Mouse (Mus musculus): Measurements from ENCODE around the gene Cfap221.

Cfap221 gene

GRCm38 (mm10) chr1:119996798-119997581, at the start of gene Cfap221:
Gene Cfap221, minus strand, starts transcription at chr1:119997234.
- 5% methylated on average over 30 of the region's 30 CpGs for WGBS

GRCm38 (mm10) chr1:120044584-120044983, 47.5 kb upstream of the Cfap221 start:
- WGBS: 77% methylated on average over 16 of the region's 16 CpGs

GRCm38 (mm10) chr1:120042421-120042820, 45.4 kb upstream of the Cfap221 start:
- WGBS: 83% methylated on average over 8 of the region's 8 CpGs

- WGBS: 75% methylated on average over 9 of the region's 9 CpGs
Observed at GRCm38 (mm10) chr1:120038594-120038993, 41.6 kb upstream of the Cfap221 start.

GRCm38 (mm10) chr1:120037021-120037683, 40.1 kb upstream of the Cfap221 start:
- 74% methylated on average over 9 of the region's 9 CpGs for WGBS

- WGBS: 67% methylated on average over 7 of the region's 7 CpGs
Observed at GRCm38 (mm10) chr1:120035456-120036034, 38.5 kb upstream of the Cfap221 start.

DNA sequence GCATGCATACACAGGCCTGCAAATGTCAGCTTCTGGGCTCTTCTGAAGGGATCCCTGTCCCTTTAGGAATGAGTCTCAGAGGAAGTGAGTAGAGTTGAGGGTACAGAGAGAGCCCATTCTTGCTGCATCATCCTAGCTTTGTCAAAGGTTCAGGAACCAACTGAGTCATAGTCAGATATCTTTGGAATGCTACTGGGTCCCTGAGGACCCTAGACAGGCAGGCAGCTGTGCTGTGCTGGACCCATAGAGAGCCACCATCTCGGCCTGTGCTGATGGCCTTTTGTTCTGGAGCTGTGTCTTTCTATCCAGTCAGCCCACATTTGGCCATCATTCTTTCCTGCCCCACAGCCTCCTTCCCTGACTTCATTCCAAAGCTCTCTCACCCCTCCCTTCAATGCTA, 37.8 kb upstream of the Cfap221 start:
- 71% methylated on average over 1 of the region's 1 CpGs for WGBS

- 84% methylated on average over 2 of the region's 2 CpGs for WGBS
Observed at GRCm38 (mm10) chr1:120033469-120033854, 36.4 kb upstream of the Cfap221 start.

GRCm38 (mm10) chr1:120032804-120033468, 35.9 kb upstream of the Cfap221 start:
- 47% methylated on average over 10 of the region's 10 CpGs for WGBS

- 88% methylated on average over 3 of the region's 3 CpGs for WGBS
Observed at GRCm38 (mm10) chr1:120030474-120030873, 33.4 kb upstream of the Cfap221 start.

GRCm38 (mm10) chr1:120027693-120028092, 30.7 kb upstream of the Cfap221 start:
- 66% methylated on average over 4 of the region's 4 CpGs for WGBS

DNA sequence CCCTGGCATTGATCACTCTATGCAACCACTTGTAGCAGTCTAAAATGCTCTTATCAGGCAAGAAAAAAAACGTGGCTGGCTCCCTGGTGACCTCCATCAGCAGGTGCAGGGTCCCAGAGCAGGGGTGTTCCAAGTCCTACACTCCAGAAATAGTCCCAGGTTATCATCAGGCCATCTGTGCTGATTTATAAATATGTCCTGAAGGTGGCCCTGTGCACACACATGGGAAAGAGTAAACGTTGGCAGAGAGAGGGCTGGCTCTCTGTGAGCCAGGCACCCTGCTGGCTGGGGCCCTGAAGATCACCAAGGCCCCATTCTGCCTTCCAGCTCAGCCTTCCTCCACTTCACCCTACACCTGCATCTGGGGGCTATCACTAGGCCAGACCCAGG, 28.0 kb upstream of the Cfap221 start:
- WGBS: 27% methylated on average over 2 of the region's 2 CpGs

GRCm38 (mm10) chr1:120024331-120025049, 27.5 kb upstream of the Cfap221 start:
- WGBS: 90% methylated on average over 10 of the region's 10 CpGs

DNA sequence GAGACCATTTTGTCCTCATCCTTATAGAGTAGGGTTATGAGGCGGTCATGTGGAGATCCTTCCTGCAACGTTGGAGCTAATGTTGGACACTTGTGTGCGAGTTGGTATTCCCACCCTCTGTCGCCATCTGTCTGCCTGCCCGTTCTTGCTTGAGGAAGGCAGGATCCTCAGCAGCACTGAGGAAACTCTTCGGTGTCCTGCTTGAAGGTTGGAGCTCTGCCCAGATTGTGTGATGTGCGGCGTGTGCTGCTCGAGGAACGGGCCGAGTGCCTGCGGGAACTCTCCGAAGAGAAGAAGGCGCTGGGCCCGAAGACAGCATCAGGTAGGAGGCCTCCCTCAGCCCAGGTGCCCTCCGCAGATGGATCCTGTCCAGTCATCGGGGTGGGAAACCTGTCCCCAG, 24.9 kb upstream of the Cfap221 start:
- WGBS: 54% methylated on average over 17 of the region's 17 CpGs

DNA sequence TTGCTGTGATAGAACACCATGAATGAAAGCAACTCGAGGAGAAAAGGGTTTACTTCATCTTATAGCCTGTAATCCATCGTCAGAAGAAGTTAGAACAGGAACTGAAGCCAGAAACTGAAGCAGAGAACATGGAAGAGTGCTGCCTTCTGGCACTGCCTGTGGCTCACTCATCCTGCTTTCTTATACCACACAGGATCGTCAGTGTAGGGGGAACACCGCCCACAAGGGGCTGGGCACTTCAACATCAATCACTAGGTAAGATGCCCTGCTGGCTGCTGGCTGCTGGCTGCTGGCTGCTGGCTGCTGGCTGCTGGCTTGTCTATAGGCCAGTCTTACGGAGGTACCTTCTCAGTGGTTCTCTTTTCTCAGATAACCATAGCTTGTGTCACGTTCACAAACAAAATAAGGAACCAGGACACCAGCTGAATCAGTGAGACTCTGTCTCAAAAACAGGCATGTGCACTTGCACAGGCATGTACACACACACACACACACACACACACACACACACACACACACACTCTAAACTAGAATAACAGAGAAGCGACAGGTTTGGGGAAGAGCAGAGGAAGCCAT, 23.4 kb upstream of the Cfap221 start:
- WGBS: 65% methylated on average over 7 of the region's 7 CpGs

GRCm38 (mm10) chr1:120019428-120019827, 22.4 kb upstream of the Cfap221 start:
- WGBS: 81% methylated on average over 12 of the region's 12 CpGs

DNA sequence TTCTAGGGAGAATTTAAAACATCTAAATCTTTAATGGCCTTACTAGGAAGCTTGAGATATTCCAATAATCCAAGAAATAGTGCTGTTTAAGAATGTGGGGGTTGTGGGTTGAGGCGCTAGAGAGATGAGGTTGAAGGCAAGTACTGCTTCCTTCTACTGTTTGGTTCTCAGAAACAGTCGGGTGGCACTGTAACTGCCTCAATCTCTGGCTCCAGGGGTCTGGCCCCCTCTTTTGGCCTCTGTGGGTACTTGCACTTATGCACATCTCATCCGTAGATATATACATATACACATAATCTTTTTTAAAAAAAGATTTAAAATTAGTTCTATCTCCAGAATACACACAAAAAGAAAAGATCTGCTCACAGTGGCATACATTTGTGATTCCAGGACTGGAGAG, 21.9 kb upstream of the Cfap221 start:
- 61% methylated on average over 3 of the region's 3 CpGs for WGBS

- WGBS: 94% methylated on average over 2 of the region's 2 CpGs
Observed at GRCm38 (mm10) chr1:120016240-120016639, 19.2 kb upstream of the Cfap221 start.

DNA sequence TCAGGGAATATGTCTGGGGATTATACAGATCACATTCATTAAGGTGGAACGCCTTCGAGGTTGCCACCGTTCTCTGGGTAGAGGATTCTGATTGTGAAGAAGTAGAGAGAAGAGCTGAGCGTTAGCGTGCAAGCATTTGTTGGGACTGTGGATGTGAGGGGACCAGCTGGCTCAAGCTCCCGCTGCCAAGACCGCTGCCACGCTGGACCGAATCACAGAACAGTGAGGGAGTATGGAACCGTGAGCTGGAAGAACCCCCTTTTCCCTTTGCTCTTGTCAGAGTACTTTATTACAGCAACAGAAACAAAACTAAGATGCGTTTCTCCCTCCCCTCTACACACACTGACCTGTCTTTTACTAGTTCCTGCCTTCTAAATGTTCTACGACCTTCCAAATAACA, 15.6 kb upstream of the Cfap221 start:
- 85% methylated on average over 12 of the region's 12 CpGs for WGBS

DNA sequence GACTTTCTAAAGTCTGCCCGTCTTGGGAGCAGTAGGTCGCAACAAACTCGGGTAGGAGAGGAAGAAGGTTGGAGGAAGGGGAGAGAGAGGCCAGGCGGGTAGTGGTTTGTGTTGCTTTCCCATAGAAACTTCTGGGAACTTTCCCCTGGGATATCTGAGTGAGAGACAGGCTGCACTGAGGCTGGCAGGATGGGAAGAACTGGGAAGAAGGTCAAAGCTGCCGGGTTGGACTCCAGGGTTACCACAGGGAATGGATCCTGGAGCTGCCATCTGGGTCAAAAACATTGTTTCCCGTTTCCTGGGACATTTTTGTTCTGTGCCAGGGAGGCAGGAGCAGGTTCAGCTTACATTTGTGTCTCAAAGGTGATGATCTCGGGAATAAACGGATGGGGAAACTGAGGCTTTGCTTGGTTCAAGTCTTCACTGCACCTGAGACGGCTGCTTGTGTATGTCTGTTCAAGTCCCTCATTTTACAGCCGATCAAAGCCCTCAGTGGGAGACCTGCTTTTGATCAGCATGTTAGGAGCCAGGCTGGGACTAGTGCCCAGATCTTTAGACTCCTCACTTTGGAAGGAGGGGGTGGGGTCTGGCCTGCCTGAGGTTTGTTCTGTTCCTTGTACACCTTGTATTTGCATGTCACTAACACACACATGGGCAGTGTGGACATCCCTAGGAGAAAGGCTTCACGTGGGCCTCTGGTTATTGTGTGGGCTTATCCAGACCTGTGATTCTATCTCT, 11.0 kb upstream of the Cfap221 start:
- WGBS: 46% methylated on average over 11 of the region's 11 CpGs
